Mouse (Mus musculus) neural tube, postnatal 0 days (tissue): ENCODE measurements around the gene Gm13539. TPM values are rescaled to one million over a fixed set of nuclear protein-coding genes. Genes with fewer than 3 reads are reported as not detected.

ENCODE experiments used
- polyA plus RNA-seq: library from polyadenylated mRNA; unstranded; fragments of >200 nt; fragmentation: Nextera tagmentation; extraction: Ambion mirVana; gene quantifications from 2 replicates; pipeline ENCODE4 v1.2.1, GENCODE M21; 2015

Gm13539 gene
- not detected in 2 replicates for polyA plus RNA-seq

GRCm38 (mm10) chr2:25781957-25782356 is at the start of gene Gm13539:
Gene Gm13539 (plus strand): TSS chr2:25782257.

GRCm38 (mm10) chr2:25736709-25737108 is 45.3 kb upstream of the Gm13539 start, which contains the start of gene Obp2b:
Gene Obp2b (plus strand): TSS chr2:25737009.

GRCm38 (mm10) chr2:25765269-25765668 is 16.8 kb upstream of the Gm13539 start, which contains the start of gene Lcn3:
Gene Lcn3 (plus strand): TSS chr2:25765569.

GRCm38 (mm10) chr2:25776717-25777116 is 5.3 kb upstream of the Gm13539 start, which contains the start of gene Lcn11:
Gene Lcn11 (plus strand): TSS chr2:25777017.

GRCm38 (mm10) chr2:25815748-25816147 is 33.7 kb downstream of the Gm13539 start, which contains the start of gene Glt6d1:
Gene Glt6d1 (minus strand): TSS chr2:25815848.

GRCm38 (mm10) chr2:25822806-25823205 is 40.7 kb downstream of the Gm13539 start, which contains the start of gene Lcn9:
Gene Lcn9 (plus strand): TSS chr2:25823153.

Other genes starting within 250 kb of the Gm13539 start
- gene Traf2, start 235.3 kb upstream of the Gm13539 start, polyA plus RNA-seq = 11.9 and 12.1 TPM in 2 replicates
- gene Edf1, start 224.4 kb upstream of the Gm13539 start, polyA plus RNA-seq = 403 and 421 TPM in 2 replicates
- gene Mamdc4, start 207.4 kb upstream of the Gm13539 start, polyA plus RNA-seq = 1.0 and 3.1 TPM in 2 replicates
- 251 and 258 TPM in 2 replicates for gene Phpt1, start 207.0 kb upstream of the Gm13539 start, polyA plus RNA-seq
- gene Ajm1, start 200.5 kb upstream of the Gm13539 start, polyA plus RNA-seq = 20.4 and 21.5 TPM in 2 replicates
- gene Rabl6, start 173.7 kb upstream of the Gm13539 start, polyA plus RNA-seq = 56.5 and 61.3 TPM in 2 replicates
- gene Ccdc183, start 164.6 kb upstream of the Gm13539 start, polyA plus RNA-seq = 0.45 and 0.50 TPM in 2 replicates
- gene Tmem141, start 160.3 kb upstream of the Gm13539 start, polyA plus RNA-seq = 63.4 and 65.7 TPM in 2 replicates
- 13.4 and 13.6 TPM in 2 replicates for gene Fcna, start 154.2 kb upstream of the Gm13539 start, polyA plus RNA-seq
- not detected in 2 replicates for gene Lcn8, start 129.1 kb upstream of the Gm13539 start, polyA plus RNA-seq
- gene Lcn5, start 124.3 kb upstream of the Gm13539 start, polyA plus RNA-seq = not detected in 2 replicates
- gene Lcn6, start 105.5 kb upstream of the Gm13539 start, polyA plus RNA-seq = not detected in 2 replicates
- not detected in 2 replicates for gene Lcn10, start 99.5 kb upstream of the Gm13539 start, polyA plus RNA-seq
- gene Obp2a, start 82.2 kb upstream of the Gm13539 start, polyA plus RNA-seq = not detected in 2 replicates
- 259 and 263 TPM in 2 replicates for gene Bmyc, start 75.5 kb upstream of the Gm13539 start, polyA plus RNA-seq
- not detected in 2 replicates for gene Obp2b, start 45.2 kb upstream of the Gm13539 start, polyA plus RNA-seq
- not detected in 2 replicates for gene Lcn3, start 16.7 kb upstream of the Gm13539 start, polyA plus RNA-seq
- gene Lcn11, start 5.2 kb upstream of the Gm13539 start, polyA plus RNA-seq = not detected in 2 replicates
- not detected in 2 replicates for gene Glt6d1, start 33.6 kb downstream of the Gm13539 start, polyA plus RNA-seq
- not detected in 2 replicates for gene Lcn9, start 40.9 kb downstream of the Gm13539 start, polyA plus RNA-seq
- not detected in 2 replicates for gene Sohlh1, start 65.0 kb downstream of the Gm13539 start, polyA plus RNA-seq
- 32.2 and 34.0 TPM in 2 replicates for gene Kcnt1, start 81.5 kb downstream of the Gm13539 start, polyA plus RNA-seq
- 43.7 and 44.5 TPM in 2 replicates for gene Camsap1, start 201.0 kb downstream of the Gm13539 start, polyA plus RNA-seq
- gene Ubac1, start 239.5 kb downstream of the Gm13539 start, polyA plus RNA-seq = 156 and 162 TPM in 2 replicates